Mouse (Mus musculus): ENCODE measurements around the gene Hcrt.

DNA sequence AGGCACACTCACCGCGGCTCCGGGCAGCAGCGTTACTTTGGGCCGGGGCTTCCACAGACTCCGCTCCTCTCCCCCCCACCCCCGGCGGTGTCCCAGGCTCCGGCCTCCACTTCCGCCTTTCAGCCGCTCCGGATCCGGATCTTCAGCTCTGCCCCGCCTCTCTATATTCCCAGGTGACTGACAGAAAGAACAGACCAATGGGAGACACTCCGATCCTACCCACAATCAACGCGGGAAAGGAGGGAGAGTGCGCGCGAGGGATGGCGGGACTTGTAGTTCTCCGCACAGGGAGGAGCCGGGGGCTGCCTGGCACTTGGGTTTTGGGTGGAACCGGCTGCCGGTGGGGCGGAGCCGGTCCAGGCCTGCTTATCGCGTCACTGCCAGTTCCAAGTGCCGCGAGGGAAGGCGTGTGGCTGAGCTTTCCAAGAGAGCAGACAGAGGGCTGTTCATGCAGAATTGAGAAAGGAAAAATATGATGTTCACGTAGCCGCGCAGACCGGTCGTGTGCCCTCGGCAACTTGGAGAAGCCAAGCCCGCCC is 24.6 kb downstream of the Hcrt start, which contains the start of gene Rab5c:
- TF ChIP-seq CTCF (IDR thresholded peaks at IDR 0.05; ENCODE audit: low read depth, low read length) (no peak), GATA1 (IDR thresholded peaks at IDR 0.05; ENCODE audit: borderline replicate concordance, low read length) (no peak), POLR2AphosphoS5 (IDR thresholded peaks at IDR 0.05; ENCODE audit: insufficient replicate concordance, low read depth, low read length) (no peak), TAL1 (conservative IDR thresholded peaks at IDR 0.05; ENCODE audit: low read depth, low read length) (no peak)

All from G1E (cell line).